Mouse (Mus musculus) embryonic facial prominence, embryonic 10.5 days (tissue): ENCODE measurements around the gene Ntrk3. TPM values are rescaled to one million over a fixed set of nuclear protein-coding genes. Genes with fewer than 3 reads are reported as not detected.

Source experiments
- DNase-seq: peaks from one replicate; pipeline ENCODE4 v3.0.0-alpha.2; 2017; ENCODE audit warnings: low spot score
- H3K27ac ChIP-seq: fragments of 300-500 bp; sonication (generic); replicated peaks from 2 replicates; pipeline ENCODE4 v1.5.1; 2016; ENCODE audit warnings: mild to moderate bottlenecking
- H3K27me3 ChIP-seq: fragments of 300-500 bp; sonication (generic); replicated peaks from 2 replicates; pipeline ENCODE4 v1.6.1; 2016; ENCODE audit warnings: low read depth, mild to moderate bottlenecking; ENCODE audit not compliant: poor library complexity, severe bottlenecking
- H3K36me3 ChIP-seq: fragments of 300-500 bp; sonication (generic); replicated peaks from 2 replicates; pipeline ENCODE4 v1.6.1; 2016; ENCODE audit warnings: mild to moderate bottlenecking, moderate library complexity
- H3K4me1 ChIP-seq: fragments of 300-500 bp; sonication (generic); 2 replicates; pipeline ENCODE4 v1.6.1; 2016
- H3K4me3 ChIP-seq: fragments of 300-500 bp; sonication (generic); 2 replicates; pipeline ENCODE4 v1.5.1; 2016; ENCODE audit warnings: mild to moderate bottlenecking, moderate library complexity
- H3K9me3 ChIP-seq: fragments of 300-500 bp; sonication (generic); 2 replicates; pipeline ENCODE4 v1.6.1; 2016; ENCODE audit warnings: mild to moderate bottlenecking
- WGBS: fragments of 180-500 bp; shearing (Covaris S2); methylation state at CpG from one replicate; pipeline ENCODE4 v1.1.7; 2016; 5-methylcytosine and 5-hydroxymethylcytosine counted together
- polyA plus RNA-seq: library from polyadenylated mRNA; unstranded; fragments of >200 nt; fragmentation: Nextera tagmentation; extraction: Ambion mirVana; gene quantifications from 2 replicates; pipeline ENCODE4 v1.2.1, GENCODE M21; 2016

Gene Ntrk3
- polyA plus RNA-seq, 1 experiment from 2014 or later: 1.9 TPM

DNA sequence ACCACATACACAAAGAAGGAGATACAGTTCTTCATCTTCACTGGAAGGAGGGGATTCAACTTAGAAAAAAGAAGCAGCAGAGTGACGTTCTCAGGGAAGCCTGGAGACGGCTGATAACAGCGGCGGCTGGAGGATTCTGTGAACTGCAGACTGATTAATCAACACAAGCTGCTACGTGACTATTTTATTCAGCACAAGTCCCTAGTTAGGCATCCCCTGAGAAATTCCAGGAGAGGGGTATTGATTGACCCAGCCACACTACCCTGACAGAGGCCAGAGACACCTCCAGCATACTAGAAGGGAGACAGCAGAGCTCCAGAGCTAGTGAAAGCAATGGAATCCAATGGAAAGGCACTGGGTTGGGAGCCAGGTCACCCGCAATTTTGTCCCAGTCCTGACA is 516.1 kb downstream of the Ntrk3 start:
- H3K36me3 ChIP-seq: no peaks in the 10 kb centered on the region
- H3K4me1 ChIP-seq: no peaks in the 10 kb centered on the region
- no peak overlapping the region for H3K27ac ChIP-seq
- no peak overlapping the region for H3K4me3 ChIP-seq
- H3K27me3 ChIP-seq: no peaks in the 10 kb centered on the region
- H3K9me3 ChIP-seq: no peaks in the 10 kb centered on the region
- 64% methylated on average over 6 of the region's 6 CpGs for WGBS
- DNase-seq: no peak

DNA sequence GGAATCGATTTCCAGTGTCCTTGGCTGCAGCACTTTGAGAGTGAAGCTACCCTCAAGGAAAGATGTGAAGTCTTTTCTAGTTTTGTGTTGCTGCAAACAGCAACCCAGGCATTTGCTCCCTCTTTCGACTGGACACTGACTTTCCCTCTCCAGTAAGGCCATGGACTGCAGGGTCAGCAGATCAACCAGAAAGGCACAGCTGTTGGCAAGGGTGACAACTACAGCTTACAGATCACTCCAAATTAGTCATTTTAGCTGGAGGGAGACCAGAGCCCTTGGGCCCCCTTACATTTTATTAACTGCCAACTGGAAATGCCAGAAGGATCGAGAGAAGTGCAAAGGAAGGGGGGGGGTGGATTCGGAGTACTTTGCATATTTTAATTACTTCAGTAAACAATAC is 516.9 kb downstream of the Ntrk3 start:
- Histone ChIP-seq H3K9me3 (no peaks in the 10 kb centered on the region), H3K27me3 (no peaks in the 10 kb centered on the region), H3K27ac (no peak overlapping the region), H3K4me3 (no peak overlapping the region), H3K4me1 (no peaks in the 10 kb centered on the region), H3K36me3 (no peaks in the 10 kb centered on the region)
- no peak for DNase-seq
- WGBS: 69% methylated on average over 4 of the region's 4 CpGs

DNA sequence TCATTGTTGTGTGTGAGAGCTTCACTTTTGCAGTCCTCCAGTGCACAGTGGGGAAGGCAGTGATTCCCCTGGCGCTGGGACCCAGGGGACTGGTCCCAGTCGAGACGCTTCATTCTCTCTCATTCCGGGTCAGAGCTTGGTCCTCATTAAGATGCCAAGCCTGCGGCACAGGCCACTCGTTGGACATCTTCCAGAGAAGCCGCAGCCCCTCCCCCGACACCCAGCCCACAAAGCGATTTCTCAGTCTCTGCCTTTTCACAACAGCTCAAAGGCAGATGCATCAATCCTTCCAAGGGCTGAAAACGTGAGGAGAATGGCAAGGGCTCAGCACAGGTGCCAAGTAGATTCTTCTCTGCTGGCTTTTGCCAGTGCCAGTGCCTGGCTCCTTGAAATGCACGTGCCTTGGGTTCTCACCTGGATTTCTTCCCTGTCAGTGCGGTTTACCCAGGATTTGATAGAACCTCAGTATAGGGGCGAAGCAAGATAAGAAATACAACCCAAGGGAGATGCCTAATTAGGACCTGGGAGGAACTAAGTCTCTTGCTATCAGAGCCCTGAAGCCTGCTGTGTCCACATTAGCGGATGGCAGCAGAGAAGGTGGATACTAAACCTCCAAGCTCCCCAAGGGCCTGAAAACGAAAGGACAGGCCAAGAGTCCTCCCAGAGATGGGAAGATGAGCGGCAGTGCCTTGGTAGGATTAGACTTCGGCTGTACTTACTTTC is 546.7 kb downstream of the Ntrk3 start:
- DNase-seq: peak; percentile 13
- Histone ChIP-seq H3K4me1 (peaks cover 8% of the 10 kb centered on the region), H3K36me3 (no peaks in the 10 kb centered on the region), H3K9me3 (no peaks in the 10 kb centered on the region), H3K4me3 (no peak overlapping the region), H3K27ac (no peak overlapping the region), H3K27me3 (no peaks in the 10 kb centered on the region)
- 26% methylated on average over 17 of the region's 17 CpGs for WGBS

DNA sequence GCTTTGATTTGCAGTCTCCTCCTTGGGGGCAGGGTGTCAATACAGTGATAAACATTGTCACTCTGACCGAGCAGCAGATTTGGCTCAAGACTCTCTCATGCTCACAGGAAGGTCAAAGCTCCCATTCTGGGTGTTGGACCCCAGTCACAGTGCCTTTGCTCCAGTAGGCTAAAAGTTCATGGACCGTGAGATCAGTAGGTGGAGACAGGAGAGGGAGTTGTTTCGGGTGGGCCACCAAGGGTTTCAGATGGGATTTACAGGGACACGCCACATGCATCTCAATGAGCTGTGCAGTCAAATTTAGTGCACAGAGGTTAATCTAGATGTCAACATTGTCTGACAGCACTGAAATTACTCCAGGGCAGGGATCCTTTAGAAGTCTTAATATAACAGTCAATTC is 552.2 kb downstream of the Ntrk3 start:
- DNase-seq: no peak
- Histone ChIP-seq H3K27ac (no peak overlapping the region), H3K9me3 (no peaks in the 10 kb centered on the region), H3K4me3 (no peak overlapping the region), H3K27me3 (no peaks in the 10 kb centered on the region), H3K36me3 (no peaks in the 10 kb centered on the region), H3K4me1 (peaks cover under 1% of the 10 kb centered on the region; the same call in 1 of the 2 replicates)
- 70% methylated on average over 4 of the region's 4 CpGs for WGBS

DNA sequence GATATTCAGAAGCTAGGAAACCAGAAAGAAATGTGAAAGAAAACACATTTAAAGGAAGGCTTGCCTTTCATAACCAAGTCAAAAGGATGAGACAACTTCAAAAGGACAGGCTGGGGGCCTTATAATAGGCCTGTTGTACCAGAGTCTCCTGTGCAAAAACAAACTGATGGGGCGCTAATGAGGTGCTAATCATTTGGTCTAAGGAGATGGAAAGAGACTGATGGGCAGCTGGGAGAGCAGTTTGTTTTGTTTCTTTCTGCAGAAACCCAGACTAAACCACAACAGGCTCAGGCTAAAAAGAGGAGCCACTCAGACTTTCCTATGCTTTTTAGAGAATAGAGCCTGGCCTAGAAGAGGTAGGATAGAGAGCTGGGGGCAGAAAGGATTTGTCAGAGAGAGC is 554.4 kb downstream of the Ntrk3 start:
- no peaks in the 10 kb centered on the region for H3K9me3 ChIP-seq
- no peaks in the 10 kb centered on the region for H3K36me3 ChIP-seq
- no peak overlapping the region for H3K27ac ChIP-seq
- 20% methylated on average over 1 of the region's 1 CpGs for WGBS
- H3K4me1 ChIP-seq: no peaks in the 10 kb centered on the region
- H3K4me3 ChIP-seq: no peak overlapping the region
- no peaks in the 10 kb centered on the region for H3K27me3 ChIP-seq
- DNase-seq: no peak

DNA sequence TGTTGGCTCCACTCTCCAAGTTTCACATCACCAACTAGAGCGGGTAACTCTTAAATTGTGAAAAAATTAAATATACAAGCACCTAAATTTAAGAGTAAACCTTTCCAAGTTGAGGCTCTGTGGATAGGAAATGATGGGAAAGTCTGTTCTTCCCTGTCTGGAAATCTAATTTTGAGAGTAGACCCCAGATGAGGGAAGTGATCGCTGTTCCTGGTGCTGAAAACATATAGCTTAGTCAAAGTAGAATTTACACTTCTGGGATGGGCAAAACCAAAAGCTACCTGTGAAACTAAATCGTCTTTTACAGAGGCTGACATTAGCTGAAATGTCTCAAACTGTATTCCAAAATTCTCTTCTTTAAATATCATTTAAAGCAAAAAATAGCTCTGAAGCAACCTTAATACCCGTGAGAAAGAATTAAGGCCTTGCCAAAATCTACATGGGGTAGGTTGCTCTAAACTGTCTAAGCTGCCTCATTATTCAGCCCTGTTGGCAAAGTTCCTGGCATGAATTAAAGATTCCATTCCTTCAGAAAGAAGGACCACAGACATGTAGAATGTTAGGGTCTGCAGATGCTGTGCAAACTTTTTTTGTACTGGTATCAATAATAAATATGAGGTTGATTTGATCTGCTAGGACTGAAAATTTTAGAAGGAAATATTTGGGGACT is 557.7 kb downstream of the Ntrk3 start:
- H3K9me3 ChIP-seq: no peaks in the 10 kb centered on the region
- DNase-seq: no peak

DNA sequence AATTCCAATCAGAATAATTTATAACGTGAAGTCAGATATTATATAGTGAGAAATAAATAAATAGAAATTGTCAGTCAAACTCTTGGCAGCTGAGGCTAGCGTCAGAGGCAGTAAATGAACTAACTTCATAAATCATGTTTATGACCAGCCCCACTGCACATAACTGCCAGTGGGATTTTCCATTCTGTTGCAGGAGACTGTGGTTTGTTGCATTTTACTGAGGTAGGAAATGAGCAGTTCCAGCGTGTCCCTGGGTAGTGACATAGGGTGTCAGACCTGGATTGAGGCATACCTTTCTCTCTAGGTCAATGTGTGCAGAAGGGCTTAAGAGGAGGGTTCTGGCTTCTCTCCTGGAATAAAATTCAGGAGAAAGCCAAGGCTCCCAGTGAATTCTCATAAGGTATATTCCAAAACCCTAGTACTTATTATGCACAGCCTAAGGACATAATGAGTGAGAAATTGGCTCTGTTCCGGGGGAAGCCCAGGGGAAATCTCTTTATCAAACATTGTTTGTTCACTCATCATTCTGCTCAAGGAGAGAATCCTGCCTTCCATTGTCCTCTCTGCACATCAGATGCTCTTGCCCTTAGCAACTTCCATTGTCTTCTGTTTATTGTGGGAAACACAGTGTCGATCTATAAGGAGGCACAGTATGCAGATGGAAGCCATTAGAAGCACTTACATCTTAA is 565.4 kb downstream of the Ntrk3 start:
- Histone ChIP-seq H3K4me1 (no peaks in the 10 kb centered on the region), H3K27ac (no peak overlapping the region), H3K9me3 (no peaks in the 10 kb centered on the region), H3K4me3 (no peak overlapping the region), H3K27me3 (no peaks in the 10 kb centered on the region), H3K36me3 (no peaks in the 10 kb centered on the region)
- no peak for DNase-seq
- WGBS: 86% methylated on average over 5 of the region's 5 CpGs

More for the DNA sequence above, 557.7 kb downstream of the Ntrk3 start:
- 74% methylated on average over 4 of the region's 4 CpGs for WGBS
- Histone ChIP-seq H3K4me3 (no peak overlapping the region), H3K27ac (no peak overlapping the region), H3K36me3 (no peaks in the 10 kb centered on the region), H3K4me1 (no peaks in the 10 kb centered on the region), H3K27me3 (no peaks in the 10 kb centered on the region)

DNA sequence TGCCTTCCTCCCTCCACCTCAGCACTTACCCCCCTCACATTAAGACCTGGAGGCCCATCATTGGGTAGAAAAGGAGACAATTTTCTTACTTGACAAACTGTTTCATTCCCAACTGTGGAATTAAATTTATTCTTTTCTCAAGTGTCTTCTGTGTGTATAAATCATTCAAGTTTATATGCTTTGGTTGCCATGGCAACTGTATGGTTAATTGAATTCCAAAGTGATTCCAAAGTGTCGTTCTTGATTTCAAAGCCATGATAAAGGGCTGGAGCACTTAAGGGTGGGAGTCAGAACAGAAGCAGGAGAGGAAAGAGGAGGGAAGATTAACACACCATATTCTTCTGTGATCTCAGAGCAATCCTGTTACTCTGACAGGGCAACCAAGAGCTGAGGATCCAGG is 572.3 kb downstream of the Ntrk3 start:
- H3K4me1 ChIP-seq: no peaks in the 10 kb centered on the region
- no peaks in the 10 kb centered on the region for H3K36me3 ChIP-seq
- H3K27ac ChIP-seq: no peak overlapping the region
- H3K4me3 ChIP-seq: no peak overlapping the region
- no peaks in the 10 kb centered on the region for H3K9me3 ChIP-seq
- DNase-seq: no peak
- H3K27me3 ChIP-seq: no peaks in the 10 kb centered on the region
- 54% methylated on average over 1 of the region's 1 CpGs for WGBS

DNA sequence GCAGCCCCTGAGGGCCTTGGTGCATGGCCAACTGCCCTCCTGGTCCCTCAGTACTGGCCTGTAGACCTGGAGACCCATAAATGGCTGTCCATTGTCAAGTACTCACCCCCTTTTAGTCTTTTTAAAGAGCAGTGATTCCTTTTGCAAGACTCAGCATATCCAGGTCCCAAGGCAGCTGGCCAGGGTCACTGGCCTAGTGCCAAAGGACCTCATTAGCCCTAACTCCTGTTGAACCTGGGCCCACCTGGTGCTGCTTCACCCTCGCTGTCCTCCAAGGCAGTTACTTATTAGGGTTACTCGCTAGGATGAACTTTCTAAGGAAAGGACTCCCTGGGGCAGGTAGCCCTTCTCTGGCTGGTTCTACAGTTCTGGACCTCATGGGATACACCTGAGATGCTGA is 579.9 kb downstream of the Ntrk3 start:
- 86% methylated on average over 2 of the region's 2 CpGs for WGBS
- no peaks in the 10 kb centered on the region for H3K4me1 ChIP-seq
- H3K27me3 ChIP-seq: no peaks in the 10 kb centered on the region

DNA sequence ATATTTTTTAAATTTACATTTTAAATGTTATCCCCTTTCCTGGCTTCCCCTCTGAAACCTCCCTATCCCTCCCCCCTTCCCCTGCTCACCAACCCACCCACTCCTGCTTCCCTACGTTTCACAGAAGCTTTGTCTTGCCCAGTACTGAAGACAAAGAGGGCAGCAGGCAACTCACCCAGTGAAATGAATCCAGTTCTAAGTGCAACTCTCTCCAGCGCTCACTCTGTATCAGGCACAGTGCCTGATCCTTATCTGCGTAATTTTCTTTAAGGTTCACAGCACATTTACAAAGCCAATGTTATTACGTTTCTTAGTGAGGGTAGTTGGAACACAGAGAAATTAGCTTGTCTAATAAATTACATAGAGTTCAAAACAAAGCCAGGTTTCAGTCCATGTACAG is 592.6 kb downstream of the Ntrk3 start:
- Histone ChIP-seq H3K27me3 (no peaks in the 10 kb centered on the region), H3K9me3 (no peaks in the 10 kb centered on the region), H3K4me1 (no peaks in the 10 kb centered on the region), H3K4me3 (no peak overlapping the region), H3K36me3 (no peaks in the 10 kb centered on the region), H3K27ac (no peak overlapping the region; the same call in 1 of the 2 replicates)
- no peak for DNase-seq
- 52% methylated on average over 4 of the region's 4 CpGs for WGBS

More for the DNA sequence above, 579.9 kb downstream of the Ntrk3 start:
- no peaks in the 10 kb centered on the region for H3K36me3 ChIP-seq
- H3K27ac ChIP-seq: no peak overlapping the region
- no peak overlapping the region for H3K4me3 ChIP-seq
- DNase-seq: no peak
- no peaks in the 10 kb centered on the region for H3K9me3 ChIP-seq

DNA sequence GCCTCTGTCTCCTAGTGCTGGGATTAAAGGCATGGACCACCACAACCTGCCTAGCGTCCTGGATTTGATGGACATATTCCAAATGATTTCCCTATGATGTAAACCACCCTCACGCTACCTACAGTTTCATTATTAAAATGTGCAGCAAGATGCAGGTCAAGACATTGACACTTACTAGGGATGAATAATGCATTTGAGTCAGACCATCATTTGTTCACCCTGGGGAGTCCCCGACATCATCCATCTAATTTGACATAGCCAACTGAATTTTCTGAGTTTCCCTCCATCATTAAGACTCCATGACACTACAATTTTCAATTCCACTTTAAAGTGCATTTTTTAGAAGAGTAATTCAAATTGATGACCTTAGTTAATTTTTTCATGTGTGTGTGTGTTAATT is 593.0 kb downstream of the Ntrk3 start:
- Histone ChIP-seq H3K27ac (no peak overlapping the region), H3K4me1 (no peaks in the 10 kb centered on the region), H3K4me3 (no peak overlapping the region), H3K9me3 (no peaks in the 10 kb centered on the region), H3K36me3 (no peaks in the 10 kb centered on the region), H3K27me3 (no peaks in the 10 kb centered on the region)
- DNase-seq: no peak
- WGBS: 91% methylated on average over 3 of the region's 3 CpGs

DNA sequence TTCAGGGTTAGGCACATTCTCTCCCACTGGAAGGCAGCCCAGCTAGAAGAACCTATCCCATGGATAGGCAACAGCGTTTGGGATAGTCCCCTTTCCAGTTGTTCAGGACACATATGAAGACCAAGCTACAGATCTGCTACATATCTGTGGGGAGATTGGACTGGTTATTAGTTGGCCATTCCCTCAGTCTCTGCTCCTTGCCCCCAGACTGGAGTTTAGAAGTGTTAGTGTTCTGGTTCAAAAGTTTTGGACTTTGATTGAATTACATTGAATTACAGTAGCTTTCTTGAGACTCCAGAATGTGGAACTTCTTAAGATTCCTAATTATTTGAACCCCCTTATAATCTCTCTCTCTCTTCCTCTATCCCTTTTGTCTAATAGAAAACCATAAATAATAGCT is 607.8 kb downstream of the Ntrk3 start:
- no peaks in the 10 kb centered on the region for H3K4me1 ChIP-seq
- WGBS: 79% methylated on average over 1 of the region's 1 CpGs
- no peak overlapping the region for H3K4me3 ChIP-seq
- no peak overlapping the region for H3K27ac ChIP-seq
- no peaks in the 10 kb centered on the region for H3K9me3 ChIP-seq
- DNase-seq: no peak
- no peaks in the 10 kb centered on the region for H3K27me3 ChIP-seq
- H3K36me3 ChIP-seq: no peaks in the 10 kb centered on the region
